Mouse (Mus musculus): ENCODE results near the gene Kcnj9. TPM values are rescaled to one million over a fixed set of nuclear protein-coding genes. Genes with fewer than 3 reads are reported as not detected.

Gene Kcnj9
- polyA plus RNA-seq, 1 experiment from 2014 or later, result 3.2 TPM

- Histone ChIP-seq H3K9ac (replicated peaks) (no peak overlapping the region), H3K4me2 (no peak overlapping the region), H3K27ac (replicated peaks) (no peak overlapping the region), H3K4me1 (peaks cover 15% of the 10 kb centered on the region), H3K36me3 (no peaks in the 10 kb centered on the region), H3K27me3 (replicated peaks) (peaks cover 5% of the 10 kb centered on the region; the same call in 1 of the 2 replicates), H3K9me3 (replicated peaks) (no peaks in the 10 kb centered on the region), H3K4me3 (replicated peaks) (no peak overlapping the region)
- no peak for ATAC-seq (ENCODE audit: low FRiP score)
- WGBS, result 56% methylated on average over 8 of the region's 8 CpGs
These were observed 2.4 kb upstream of the Kcnj9 start for GRCm38 (mm10) chr1:172331422-172331947.

- Histone ChIP-seq H3K27ac (replicated peaks) (no peak overlapping the region), H3K4me3 (replicated peaks) (peak overlapping the region; percentile 36; the same call in 1 of the 2 replicates), H3K4me1 (peaks cover 25% of the 10 kb centered on the region), H3K9me3 (replicated peaks) (no peaks in the 10 kb centered on the region), H3K4me2 (peak overlapping the region; percentile 61), H3K27me3 (replicated peaks) (peaks cover 5% of the 10 kb centered on the region; the same call in 1 of the 2 replicates), H3K9ac (replicated peaks) (0 out of 2 replicates have a peak overlapping the region, but pooled peaks have one; percentile 47), H3K36me3 (no peaks in the 10 kb centered on the region)
- WGBS, result 75% methylated on average over 6 of the region's 6 CpGs
- 0 out of 2 replicates have a peak, but pooled peaks have one; percentile 1 for ATAC-seq (ENCODE audit: low FRiP score)
These were observed 498 bp upstream of the Kcnj9 start for GRCm38 (mm10) chr1:172329616-172330015.

- Histone ChIP-seq H3K9me3 (replicated peaks) (no peaks in the 10 kb centered on the region), H3K4me3 (replicated peaks) (no peak overlapping the region), H3K9ac (replicated peaks) (no peak overlapping the region), H3K27ac (replicated peaks) (no peak overlapping the region), H3K36me3 (no peaks in the 10 kb centered on the region), H3K4me1 (peaks cover 25% of the 10 kb centered on the region), H3K4me2 (peak overlapping the region; percentile 61), H3K27me3 (replicated peaks) (peaks cover 5% of the 10 kb centered on the region; the same call in 1 of the 2 replicates)
- ATAC-seq (ENCODE audit: low FRiP score), result no peak
- WGBS, result 87% methylated on average over 7 of the region's 7 CpGs
These were observed 657 bp downstream of the Kcnj9 start for GRCm38 (mm10) chr1:172328461-172328860.

GRCm38 (mm10) chr1:172328041-172328440 lies 1.1 kb downstream of the Kcnj9 start:
- no peak overlapping the region for H3K9ac ChIP-seq (replicated peaks)

GRCm38 (mm10) chr1:172327206-172328001 lies 1.7 kb downstream of the Kcnj9 start:
- 86% methylated on average over 16 of the region's 16 CpGs for WGBS
- no peak overlapping the region for H3K9ac ChIP-seq (replicated peaks)
- ATAC-seq (ENCODE audit: low FRiP score), result no peak
- H3K4me2 ChIP-seq, result no peak overlapping the region
- peaks cover 5% of the 10 kb centered on the region; the same call in 1 of the 2 replicates for H3K27me3 ChIP-seq (replicated peaks)
- H3K4me1 ChIP-seq, result peaks cover 25% of the 10 kb centered on the region
- no peaks in the 10 kb centered on the region for H3K9me3 ChIP-seq (replicated peaks)
- H3K27ac ChIP-seq (replicated peaks), result no peak overlapping the region
- no peak overlapping the region for H3K4me3 ChIP-seq (replicated peaks)
- H3K36me3 ChIP-seq, result no peaks in the 10 kb centered on the region

More at GRCm38 (mm10) chr1:172328041-172328440, 1.1 kb downstream of the Kcnj9 start:
- Histone ChIP-seq H3K4me1 (peaks cover 25% of the 10 kb centered on the region), H3K4me2 (no peak overlapping the region; the same call in 1 of the 2 replicates), H3K9me3 (replicated peaks) (no peaks in the 10 kb centered on the region), H3K36me3 (no peaks in the 10 kb centered on the region), H3K4me3 (replicated peaks) (no peak overlapping the region), H3K27me3 (replicated peaks) (peaks cover 5% of the 10 kb centered on the region; the same call in 1 of the 2 replicates), H3K27ac (replicated peaks) (no peak overlapping the region)
- 82% methylated on average over 3 of the region's 3 CpGs for WGBS
- ATAC-seq (ENCODE audit: low FRiP score), result no peak

GRCm38 (mm10) chr1:172326684-172327083 lies 2.4 kb downstream of the Kcnj9 start:
- 63% methylated on average over 11 of the region's 11 CpGs for WGBS
- Histone ChIP-seq H3K27me3 (replicated peaks) (peaks cover 5% of the 10 kb centered on the region; the same call in 1 of the 2 replicates), H3K9me3 (replicated peaks) (no peaks in the 10 kb centered on the region), H3K36me3 (no peaks in the 10 kb centered on the region), H3K27ac (replicated peaks) (no peak overlapping the region), H3K4me2 (peak overlapping the region; percentile 92), H3K4me1 (peaks cover 25% of the 10 kb centered on the region), H3K4me3 (replicated peaks) (peak overlapping the region; percentile 52), H3K9ac (replicated peaks) (no peak overlapping the region)
- ATAC-seq (ENCODE audit: low FRiP score), result no peak

- Histone ChIP-seq H3K27ac (replicated peaks) (no peak overlapping the region; the same call in 1 of the 2 replicates), H3K36me3 (peaks cover 1% of the 10 kb centered on the region; the same call in 1 of the 2 replicates), H3K9ac (replicated peaks) (peak overlapping the region; percentile 38), H3K4me3 (replicated peaks) (peak overlapping the region; percentile 52), H3K4me1 (peaks cover 25% of the 10 kb centered on the region), H3K27me3 (replicated peaks) (peaks cover 5% of the 10 kb centered on the region; the same call in 1 of the 2 replicates), H3K4me2 (peak overlapping the region; percentile 92), H3K9me3 (replicated peaks) (no peaks in the 10 kb centered on the region)
- 20% methylated on average over 94 of the region's 94 CpGs for WGBS
- peak; percentile 78 for ATAC-seq (ENCODE audit: low FRiP score)
These were observed 3.2 kb downstream of the Kcnj9 start for GRCm38 (mm10) chr1:172325680-172326535.

GRCm38 (mm10) chr1:172324725-172325124 lies 4.4 kb downstream of the Kcnj9 start:
- H3K9ac ChIP-seq (replicated peaks), result no peak overlapping the region
- peaks cover 3% of the 10 kb centered on the region; the same call in 1 of the 2 replicates for H3K36me3 ChIP-seq
- no peaks in the 10 kb centered on the region for H3K9me3 ChIP-seq (replicated peaks)
- H3K4me3 ChIP-seq (replicated peaks), result no peak overlapping the region
- peaks cover 5% of the 10 kb centered on the region; the same call in 1 of the 2 replicates for H3K27me3 ChIP-seq (replicated peaks)
- H3K27ac ChIP-seq (replicated peaks), result no peak overlapping the region
- 0 out of 2 replicates have a peak, but pooled peaks have one; percentile 16 for ATAC-seq (ENCODE audit: low FRiP score)
- WGBS, result 10% methylated on average over 7 of the region's 7 CpGs
- peaks cover 30% of the 10 kb centered on the region for H3K4me1 ChIP-seq
- no peak overlapping the region for H3K4me2 ChIP-seq

GRCm38 (mm10) chr1:172323801-172324359 lies 5.2 kb downstream of the Kcnj9 start:
- H3K9me3 ChIP-seq (replicated peaks), result no peaks in the 10 kb centered on the region
- no peak overlapping the region for H3K4me2 ChIP-seq
- no peak overlapping the region for H3K4me3 ChIP-seq (replicated peaks)
- no peak overlapping the region for H3K27ac ChIP-seq (replicated peaks)
- peaks cover 5% of the 10 kb centered on the region; the same call in 1 of the 2 replicates for H3K27me3 ChIP-seq (replicated peaks)
- peaks cover 3% of the 10 kb centered on the region; the same call in 1 of the 2 replicates for H3K36me3 ChIP-seq
- H3K9ac ChIP-seq (replicated peaks), result no peak overlapping the region
- no peak for ATAC-seq (ENCODE audit: low FRiP score)
- 72% methylated on average over 6 of the region's 6 CpGs for WGBS
- peaks cover 27% of the 10 kb centered on the region for H3K4me1 ChIP-seq

GRCm38 (mm10) chr1:172323298-172323697 lies 5.8 kb downstream of the Kcnj9 start:
- Histone ChIP-seq H3K4me3 (replicated peaks) (no peak overlapping the region), H3K36me3 (peaks cover 5% of the 10 kb centered on the region; the same call in 1 of the 2 replicates), H3K4me2 (no peak overlapping the region), H3K9ac (replicated peaks) (no peak overlapping the region), H3K9me3 (replicated peaks) (no peaks in the 10 kb centered on the region), H3K27me3 (replicated peaks) (peaks cover 5% of the 10 kb centered on the region; the same call in 1 of the 2 replicates), H3K4me1 (peaks cover 26% of the 10 kb centered on the region), H3K27ac (replicated peaks) (no peak overlapping the region)
- ATAC-seq (ENCODE audit: low FRiP score), result no peak
- 35% methylated on average over 5 of the region's 5 CpGs for WGBS

- WGBS, result 60% methylated on average over 13 of the region's 13 CpGs
- H3K4me1 ChIP-seq, result peaks cover 26% of the 10 kb centered on the region
- H3K36me3 ChIP-seq, result peaks cover 9% of the 10 kb centered on the region; the same call in 1 of the 2 replicates
These were observed 6.4 kb downstream of the Kcnj9 start for GRCm38 (mm10) chr1:172322725-172323124.

More at GRCm38 (mm10) chr1:172322725-172323124, 6.4 kb downstream of the Kcnj9 start:
- no peaks in the 10 kb centered on the region for H3K9me3 ChIP-seq (replicated peaks)
- H3K9ac ChIP-seq (replicated peaks), result no peak overlapping the region
- H3K4me2 ChIP-seq, result no peak overlapping the region
- no peak for ATAC-seq (ENCODE audit: low FRiP score)
- no peak overlapping the region for H3K27ac ChIP-seq (replicated peaks)
- H3K27me3 ChIP-seq (replicated peaks), result peaks cover 5% of the 10 kb centered on the region; the same call in 1 of the 2 replicates
- no peak overlapping the region for H3K4me3 ChIP-seq (replicated peaks)

Measured in neural tube, embryonic 15.5 days (tissue).